Mouse (Mus musculus): ENCODE measurements around the gene Ttll8. TPM values are rescaled to one million over a fixed set of nuclear protein-coding genes. Genes with fewer than 3 reads are reported as not detected.

Gene Ttll8
- total RNA-seq, 2 experiments from 2014 or later: not detected

Other genes starting within 250 kb of the Ttll8 start
- 10 to 100 TPM; 20.9 to 21.6 TPM for gene Brd1, start 220.2 kb downstream of the Ttll8 start, total RNA-seq (2021)
- 10 to 100 TPM in 1 of 2 experiments, 1 to 10 TPM in 1; 9.0 to 11.3 TPM for gene Zbed4, start 202.8 kb downstream of the Ttll8 start, total RNA-seq (2021)
- gene Alg12, start 135.1 kb downstream of the Ttll8 start, total RNA-seq (2021): 1 to 10 TPM; 3.5 to 5.2 TPM
- gene Creld2, start 134.8 kb downstream of the Ttll8 start, total RNA-seq (2021): 1 to 10 TPM; 9.8 to 9.9 TPM
- gene Pim3, start 92.2 kb downstream of the Ttll8 start, total RNA-seq (2021): 10 to 100 TPM; 20.6 to 22.2 TPM
- gene Mlc1, start 24.6 kb upstream of the Ttll8 start, total RNA-seq (2021): under 1 TPM in 1 of 2 experiments, not detected in 1; 0.10 TPM
- not detected for gene Mov10l1, start 28.5 kb upstream of the Ttll8 start, total RNA-seq (2021)
- not detected for gene Panx2, start 105.3 kb upstream of the Ttll8 start, total RNA-seq (2021)
- 10 to 100 TPM; 22.7 to 26.2 TPM for gene Trabd, start 120.7 kb upstream of the Ttll8 start, total RNA-seq (2021)
- gene Selenoo, start 134.7 kb upstream of the Ttll8 start, total RNA-seq (2021): 10 to 100 TPM; 12.2 to 12.7 TPM
- 1 to 10 TPM; 6.5 to 8.4 TPM for gene Tubgcp6, start 168.7 kb upstream of the Ttll8 start, total RNA-seq (2021)
- 1 to 10 TPM; 5.3 to 6.5 TPM for gene Hdac10, start 174.3 kb upstream of the Ttll8 start, total RNA-seq (2021)
- 100 to 1,000 TPM; 140 to 157 TPM for gene Mapk12, start 186.3 kb upstream of the Ttll8 start, total RNA-seq (2021)
- gene Mapk11, start 195.2 kb upstream of the Ttll8 start, total RNA-seq (2021): 1 to 10 TPM in 1 of 2 experiments, under 1 TPM in 1; 0.67 to 2.1 TPM
- gene Plxnb2, start 226.4 kb upstream of the Ttll8 start, total RNA-seq (2021): 10 to 100 TPM in 1 of 2 experiments, 1 to 10 TPM in 1; 8.5 to 11.9 TPM
- 1 to 10 TPM; 6.6 to 8.4 TPM for gene Dennd6b, start 242.1 kb upstream of the Ttll8 start, total RNA-seq (2021)